Mouse (Mus musculus): ENCODE data around the gene Jam2.

GRCm38 (mm10) chr16:84776089-84776784, 2.3 kb downstream of the Jam2 start:
- TF ChIP-seq MAX (IDR thresholded peaks at IDR 0.05): no peak
- peak; percentile 52 for TF ChIP-seq CTCF (IDR thresholded peaks at IDR 0.05; ENCODE audit: control insufficient read depth, insufficient read depth, insufficient read length)
- peak; percentile 68 for TF ChIP-seq USF1 (IDR thresholded peaks at IDR 0.05; ENCODE audit: low read depth)
- no peak for TF ChIP-seq MYOG (IDR thresholded peaks at IDR 0.05; ENCODE audit: control insufficient read depth, extremely low read depth, insufficient read length)
- no peak for TF ChIP-seq FOSL1 (IDR thresholded peaks at IDR 0.05; ENCODE audit: insufficient read depth, low read length, poor library complexity, severe bottlenecking)

Data from C2C12 (cell line).